Mouse (Mus musculus) adrenal gland, adult 2 months (tissue): ENCODE measurements around the gene Pak4. TPM values are rescaled to one million over a fixed set of nuclear protein-coding genes. Genes with fewer than 3 reads are reported as not detected.
"Not testable (repeated sequence)": the region's sequence is repeated elsewhere in the genome, so short reads cannot be mapped to it uniquely, and the experiment has no call there.

Experiments
- DNase-seq: peaks from one replicate; pipeline ENCODE4 v3.0.0; 2021
- long read RNA-seq: library from polyadenylated mRNA; stranded (forward); transcript quantifications from one replicate; pipeline ENCODE4 v2.0.0, GENCODE M21; 2021
- polyA plus RNA-seq: library from polyadenylated mRNA; depleted of rRNA; stranded (reverse); fragments of >200 nt; gene quantifications from 2 replicates; pipeline ENCODE4 v1.2.3, GENCODE M21; 2012; rRNA removed
- total RNA-seq, 2 experiments: library from RNA; stranded (reverse); gene quantifications; 2 replicates each; pipeline ENCODE4 v1.2.3; 2021

Gene Pak4
- total RNA-seq (10 to 100 TPM; 28.7 to 29.6 TPM), polyA plus RNA-seq (53.5 and 54.9 TPM in 2 replicates)
- long read RNA-seq, transcript Pak4-202 (10 exons, 2,899 nt), result major isoform, 18 of 36 reads
- long read RNA-seq, partial matches to known transcripts, result 15 of 36 reads
- long read RNA-seq, other reads (novel, unspliced or antisense), result 2 of 36 reads

DNA sequence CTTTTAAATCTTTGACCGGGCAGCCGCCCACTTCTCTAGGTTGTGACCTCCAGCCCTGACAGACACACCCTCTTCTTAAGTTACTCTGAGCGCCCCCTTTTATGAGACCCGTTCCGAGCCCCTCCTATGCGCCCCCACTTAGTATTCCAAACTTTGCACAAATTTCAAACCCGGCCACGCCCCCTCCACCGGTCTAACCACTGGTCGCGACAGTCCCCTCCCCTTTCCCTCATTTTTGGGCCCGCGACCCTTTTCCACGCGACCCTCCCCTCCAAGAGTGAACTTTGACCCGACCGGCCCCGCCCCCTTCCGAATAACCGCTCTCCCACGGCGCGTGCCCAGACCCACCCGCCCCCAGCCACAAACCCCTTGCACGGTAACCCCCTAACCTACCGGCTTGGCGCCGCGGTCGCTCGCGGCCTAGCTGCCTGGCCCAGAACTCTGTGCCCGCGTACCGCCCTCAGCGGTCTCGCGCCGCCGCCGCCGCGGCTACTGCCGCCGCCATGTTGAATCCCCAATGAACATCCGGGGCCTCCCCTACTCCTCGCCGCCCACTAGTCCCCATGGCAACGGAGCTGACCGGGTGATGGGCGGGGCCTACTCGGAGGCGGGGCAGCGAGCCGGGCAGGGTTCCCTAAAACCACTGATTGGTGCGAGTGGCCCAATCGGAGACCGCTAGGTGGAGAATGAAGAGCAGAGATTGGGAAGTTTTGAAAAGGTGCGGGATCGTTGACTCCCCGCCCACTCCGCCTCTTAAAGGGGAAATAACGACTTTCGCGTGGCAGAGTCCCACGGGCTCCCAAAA, at the start of gene Pak4, which contains the start of gene Samd4b:
Pak4 (minus strand) TSS at position 544 of the 805 bp plus-strand sequence.
Samd4b (minus strand) TSS at position 503 of the 805 bp plus-strand sequence.
- peak; percentile 100 for DNase-seq

DNA sequence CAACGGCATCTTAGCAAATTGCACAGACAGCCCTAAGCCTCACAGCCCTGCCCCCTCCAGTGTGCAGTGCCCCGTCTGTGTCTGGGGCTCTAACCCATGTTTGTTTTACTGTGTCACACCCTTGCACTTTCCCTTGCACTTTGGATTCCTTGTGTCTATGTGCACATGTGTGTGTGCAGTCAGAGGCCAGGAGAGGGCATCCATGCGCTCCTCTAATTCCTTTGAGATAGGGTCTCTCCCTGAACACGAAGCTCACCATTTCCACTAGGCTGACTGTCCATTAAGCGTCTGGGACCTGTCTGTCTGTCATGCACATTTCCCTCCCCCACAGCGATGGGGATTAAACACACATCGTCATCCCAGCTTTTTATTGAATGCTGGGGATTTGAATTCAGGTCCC, 49.0 kb upstream of the Pak4 start:
- no peak for DNase-seq

DNA sequence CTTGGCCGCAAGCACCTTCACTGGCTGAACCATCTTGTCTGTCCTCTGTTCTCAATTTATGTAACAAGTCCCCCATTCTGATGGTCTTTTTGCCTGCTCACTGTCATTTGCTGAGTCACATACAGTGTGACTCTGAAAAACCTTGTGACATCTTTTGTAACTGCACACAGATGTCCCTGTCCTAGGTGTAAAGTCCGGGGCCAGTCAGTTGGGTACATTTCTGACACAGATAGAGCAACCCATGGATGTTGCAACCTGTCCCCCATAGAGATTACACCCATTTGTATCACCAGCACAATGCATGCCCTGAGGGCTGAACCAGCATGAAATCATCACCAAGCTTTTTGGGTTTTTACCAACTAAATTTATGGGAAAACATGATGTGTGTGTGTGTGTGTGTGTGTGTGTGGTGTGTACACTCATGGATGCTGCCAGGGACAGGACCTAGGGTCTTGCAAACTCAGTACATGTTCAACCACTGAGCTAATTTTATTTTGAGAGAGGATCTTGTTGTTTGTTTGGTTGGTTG, 48.0 kb upstream of the Pak4 start:
- DNase-seq, result no peak

DNA sequence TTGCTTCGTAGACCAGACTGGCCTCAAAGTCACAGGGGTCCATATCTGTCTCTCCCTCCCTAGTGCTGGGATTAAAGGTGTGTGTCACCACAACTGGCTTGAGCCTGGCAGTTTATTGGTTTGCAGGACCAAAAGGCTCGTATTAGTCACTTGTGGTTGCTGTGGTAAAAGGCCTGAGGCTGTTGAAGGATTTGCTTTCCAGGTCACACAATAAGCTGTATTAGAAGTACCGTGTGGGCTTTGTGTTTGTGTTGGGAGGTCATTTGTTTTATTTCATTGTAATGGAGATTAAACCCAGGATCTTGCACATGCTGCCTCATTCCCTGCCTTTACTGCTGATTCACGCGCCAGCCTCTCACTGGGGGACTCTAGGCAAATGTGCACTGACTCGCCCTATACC, 47.4 kb upstream of the Pak4 start:
- no peak for DNase-seq

DNA sequence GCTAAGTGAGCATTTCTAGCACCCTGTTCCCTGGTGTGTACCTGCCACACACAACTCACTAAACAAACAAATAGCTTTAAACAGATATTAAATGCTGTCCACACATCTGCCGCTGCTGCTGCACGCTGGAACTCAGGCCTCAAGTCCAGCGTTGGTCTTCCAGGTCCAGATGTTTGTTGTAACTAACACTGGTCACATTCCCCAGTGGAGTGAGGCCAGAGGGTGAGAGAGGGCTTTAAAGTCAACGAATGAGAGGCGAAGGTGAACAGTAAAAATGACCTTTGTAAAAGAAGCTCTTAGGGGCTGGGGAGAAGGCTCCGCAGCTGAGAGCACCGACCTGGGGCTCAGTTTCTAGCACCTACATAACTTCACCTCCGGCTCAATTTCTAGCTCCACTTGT, 43.6 kb upstream of the Pak4 start:
- no peak for DNase-seq

DNA sequence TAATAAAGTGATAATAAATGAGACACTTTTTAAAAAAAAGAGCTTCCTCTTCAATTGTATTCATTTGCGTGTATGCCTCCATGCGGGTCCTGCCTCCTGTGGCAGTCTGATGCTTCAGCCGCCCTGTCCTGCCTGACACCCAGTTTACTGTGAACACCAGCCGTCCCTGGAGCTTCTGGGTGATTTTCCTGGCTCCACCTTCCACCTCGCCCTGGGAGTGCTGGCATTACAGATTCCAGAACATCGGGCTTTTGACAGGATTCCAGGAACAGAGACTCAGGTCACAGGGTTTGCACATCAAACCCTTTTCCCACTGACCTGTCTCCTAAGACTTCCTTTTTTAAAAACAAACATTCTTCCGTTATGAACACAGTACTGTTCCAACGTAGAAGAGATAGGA, 39.5 kb upstream of the Pak4 start:
- DNase-seq, result peak; percentile 12

DNA sequence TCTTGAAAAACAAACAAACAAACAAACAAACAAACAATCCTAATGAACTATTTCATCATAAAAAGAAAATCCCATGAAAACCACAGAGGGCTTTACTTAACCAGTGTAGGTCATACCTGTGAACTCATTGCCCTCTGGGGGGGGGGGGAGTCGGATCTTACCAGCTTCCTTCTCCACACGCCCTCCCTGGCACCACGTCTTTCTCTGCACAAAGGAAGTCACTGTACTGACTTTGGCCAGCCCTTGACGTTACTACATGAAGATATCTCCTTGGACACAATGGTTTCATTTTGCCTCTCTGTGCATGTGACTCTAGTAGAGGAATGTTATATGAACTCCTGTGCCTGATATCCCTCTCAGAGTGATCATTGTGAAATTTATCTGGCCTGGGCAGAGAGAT, 36.1 kb upstream of the Pak4 start:
- DNase-seq, result no peak

DNA sequence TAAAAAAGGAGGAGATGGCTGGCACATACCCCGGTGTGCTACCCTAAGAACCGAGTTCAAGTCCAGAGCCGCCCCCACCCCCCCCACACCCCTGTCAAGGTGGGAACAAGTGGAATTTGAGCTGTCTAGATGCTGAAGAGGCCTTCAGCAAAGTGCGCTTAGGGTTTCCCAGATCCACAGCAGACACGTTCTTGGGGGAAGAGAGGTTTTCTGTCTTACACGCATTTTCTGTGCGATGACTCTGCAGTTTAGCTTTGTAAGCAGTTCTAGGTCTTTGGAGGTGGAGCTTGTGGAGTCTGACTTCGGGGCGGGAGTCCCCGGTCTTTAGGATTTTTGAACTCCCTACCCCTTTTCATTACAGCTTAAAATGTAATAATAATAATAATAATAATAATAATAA, 33.1 kb upstream of the Pak4 start, which contains the start of gene Acp7:
Acp7 (minus strand) TSS at position 260 of the 400 bp plus-strand sequence.
- no peak for DNase-seq

DNA sequence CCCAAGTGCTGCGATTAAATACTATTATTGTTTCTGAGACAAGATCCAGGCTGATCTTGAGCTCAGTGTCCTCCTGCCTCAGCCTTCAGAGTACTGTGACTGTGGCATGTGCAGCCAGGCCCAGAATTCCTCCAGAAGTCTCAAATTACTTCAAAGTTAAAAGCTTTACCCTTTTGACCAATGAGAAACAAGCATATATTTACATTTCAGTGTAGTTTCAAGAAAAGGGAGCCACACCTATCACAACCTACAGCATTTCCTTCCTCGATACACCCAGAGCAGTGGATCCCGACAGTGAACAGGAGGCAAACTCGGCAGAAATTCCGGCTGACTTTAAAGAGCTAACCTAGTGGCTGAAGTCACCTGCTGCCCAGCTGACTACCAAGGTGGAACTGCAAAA, 26.8 kb upstream of the Pak4 start:
- no peak for DNase-seq

DNA sequence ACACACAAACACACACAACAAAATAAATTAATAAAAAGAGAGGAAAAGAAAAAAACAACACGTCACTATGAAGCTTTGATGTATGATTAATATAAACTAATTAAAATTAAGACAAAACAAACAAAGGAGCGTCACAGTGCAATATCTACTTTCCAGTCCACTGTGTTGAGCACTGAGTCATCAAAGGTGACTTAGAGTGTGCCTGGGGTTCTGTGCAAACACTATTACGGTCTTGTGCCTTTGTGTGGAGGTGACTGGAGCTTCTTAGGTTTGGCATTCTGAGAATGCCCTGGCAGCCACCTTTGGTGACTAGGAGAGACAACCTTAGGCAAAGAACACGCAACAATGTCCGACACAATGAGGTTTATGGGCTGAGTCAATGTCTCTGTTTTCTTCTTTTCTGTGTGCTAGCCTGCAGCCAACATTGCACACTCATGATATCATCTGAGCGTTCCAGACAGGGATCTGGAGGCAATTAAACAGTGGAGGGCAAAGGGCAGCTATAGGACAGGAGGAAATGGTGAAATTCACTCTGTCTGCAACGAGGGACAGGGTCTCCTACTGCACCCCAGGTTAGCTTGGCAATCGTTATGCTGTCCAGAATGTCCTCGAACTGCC, 21.2 kb upstream of the Pak4 start:
- DNase-seq, result no peak

DNA sequence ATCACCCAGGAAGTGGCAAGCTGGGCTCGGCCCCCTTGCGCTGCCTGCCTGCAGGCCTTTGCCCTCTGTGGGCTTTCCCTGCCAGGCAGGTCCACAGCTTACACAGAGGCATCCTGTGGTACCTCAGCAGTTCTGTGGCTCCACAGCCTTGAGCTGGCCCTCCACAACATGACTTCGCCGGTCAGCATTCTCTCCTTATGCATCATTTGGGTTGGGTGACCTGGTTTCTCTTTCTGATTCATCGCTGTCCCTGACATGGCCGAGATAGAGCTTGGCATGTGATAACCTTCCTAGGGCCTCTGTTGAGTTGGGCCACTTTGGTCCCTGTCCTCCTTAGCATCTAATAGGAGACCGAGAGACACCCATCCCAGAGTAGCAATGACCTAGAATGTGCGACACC, 8.0 kb upstream of the Pak4 start:
- peak; percentile 82 for DNase-seq

DNA sequence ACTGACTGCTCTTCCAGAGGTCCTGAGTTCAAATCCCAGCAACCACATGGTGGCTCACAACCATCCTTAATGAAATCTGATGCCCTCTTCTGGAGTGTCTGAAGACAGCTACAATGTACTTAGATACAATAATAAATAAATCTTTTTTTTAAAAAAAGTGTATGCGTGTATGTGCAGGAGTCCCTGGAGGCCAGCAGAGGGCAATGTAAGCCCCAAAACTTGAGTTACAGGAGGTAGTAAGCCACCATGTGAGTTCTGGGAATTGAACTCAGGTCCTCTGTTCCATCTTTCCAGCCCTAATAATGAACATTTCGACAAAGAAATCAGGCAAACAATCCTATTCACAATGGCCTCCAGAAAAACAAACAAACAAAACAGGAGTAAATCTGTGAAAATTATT, 5.8 kb upstream of the Pak4 start:
- DNase-seq, result not testable (repeated sequence)

DNA sequence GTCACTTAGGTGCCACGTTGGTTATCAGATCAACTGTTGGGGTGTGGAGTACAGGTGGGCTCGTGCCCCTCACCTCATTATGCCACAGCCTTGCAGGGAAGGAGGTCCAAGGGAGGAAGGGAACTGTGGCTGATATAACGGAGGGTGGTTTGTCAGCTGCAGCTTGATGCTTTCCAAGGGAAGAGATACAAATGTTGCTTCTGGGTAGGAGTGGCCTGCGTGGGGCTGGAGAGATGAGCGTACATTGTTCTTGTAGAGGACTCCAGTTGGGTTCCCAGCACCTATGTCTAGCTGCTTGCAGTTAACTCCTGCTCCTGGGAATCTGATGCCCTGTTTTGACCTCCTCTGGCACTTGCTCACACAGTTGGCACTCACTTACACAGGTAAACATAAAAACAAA, 5.2 kb upstream of the Pak4 start:
- no peak for DNase-seq

DNA sequence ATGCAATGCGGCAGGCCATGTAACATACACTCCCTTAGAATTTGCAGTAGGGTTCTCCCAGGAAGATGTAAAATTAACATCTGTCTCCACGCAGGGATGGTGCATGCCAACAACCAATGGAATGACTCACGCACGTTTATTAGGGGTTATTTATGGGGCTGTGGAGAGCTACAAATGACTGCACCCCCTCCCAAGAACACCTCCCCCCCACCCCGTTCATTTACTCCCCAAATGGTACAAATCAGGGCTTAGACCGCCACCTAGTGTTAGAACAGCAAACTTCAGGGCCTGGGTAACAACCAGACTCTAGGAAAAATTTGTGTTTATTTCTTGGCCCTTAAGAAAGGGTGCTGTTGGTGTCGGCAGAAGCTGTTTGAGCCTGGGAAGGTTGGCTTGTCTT, 3.7 kb upstream of the Pak4 start:
- DNase-seq, result peak; percentile 45

DNA sequence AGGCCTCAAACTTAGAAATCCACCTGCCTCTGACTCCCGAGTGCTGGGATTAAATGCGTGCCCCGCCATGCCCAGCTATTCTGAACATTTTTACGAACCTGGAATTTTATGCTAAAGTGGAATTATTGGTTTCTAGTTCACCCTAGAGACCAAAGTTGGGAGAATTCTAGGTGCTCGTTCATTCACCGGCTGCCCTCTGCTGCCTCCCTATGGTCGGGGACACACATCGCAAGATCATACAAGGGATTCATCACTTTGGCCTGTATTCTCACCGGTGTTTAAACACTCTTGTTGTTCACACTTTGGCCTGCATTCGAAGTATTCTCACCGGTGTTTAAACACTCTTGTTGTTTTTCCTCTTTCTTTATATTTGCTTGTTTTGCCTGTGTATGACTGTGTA, 3.0 kb upstream of the Pak4 start:
- DNase-seq, result peak; percentile 76

DNA sequence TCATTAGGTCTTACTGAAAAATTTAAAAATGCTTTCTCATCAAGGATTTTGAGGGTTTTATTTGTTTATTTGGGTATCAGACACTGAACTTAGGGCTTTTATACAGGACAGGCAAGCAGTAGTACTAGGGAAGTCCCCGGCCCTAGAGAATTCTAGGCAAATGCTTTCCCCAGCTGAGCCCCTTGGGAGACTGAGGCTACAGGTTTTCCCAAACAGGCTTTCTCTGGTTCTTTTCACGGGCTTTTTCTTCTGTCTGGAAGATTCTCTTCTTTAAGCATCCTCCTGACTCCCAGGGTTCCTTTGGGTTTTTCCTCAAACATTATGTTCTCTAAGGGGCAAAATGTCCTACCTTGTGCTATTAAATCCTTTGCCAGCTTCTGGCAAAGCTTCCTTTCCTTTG, 966 bp upstream of the Pak4 start:
- DNase-seq, result no peak

DNA sequence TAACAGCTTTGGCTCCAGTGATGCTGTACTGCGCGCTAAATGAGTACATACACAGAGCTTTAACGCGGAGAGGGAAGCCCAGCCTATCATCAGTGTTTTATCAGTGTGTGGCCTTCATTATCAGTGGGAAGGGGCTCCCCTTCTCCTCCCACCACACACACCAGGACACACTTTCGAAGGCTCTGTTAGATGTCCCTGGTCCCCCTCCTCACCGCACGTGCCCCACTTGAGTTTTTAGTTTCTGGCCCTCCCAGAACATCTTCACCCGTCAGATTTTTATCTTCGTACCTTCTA, 761 bp downstream of the Pak4 start:
- no peak for DNase-seq

DNA sequence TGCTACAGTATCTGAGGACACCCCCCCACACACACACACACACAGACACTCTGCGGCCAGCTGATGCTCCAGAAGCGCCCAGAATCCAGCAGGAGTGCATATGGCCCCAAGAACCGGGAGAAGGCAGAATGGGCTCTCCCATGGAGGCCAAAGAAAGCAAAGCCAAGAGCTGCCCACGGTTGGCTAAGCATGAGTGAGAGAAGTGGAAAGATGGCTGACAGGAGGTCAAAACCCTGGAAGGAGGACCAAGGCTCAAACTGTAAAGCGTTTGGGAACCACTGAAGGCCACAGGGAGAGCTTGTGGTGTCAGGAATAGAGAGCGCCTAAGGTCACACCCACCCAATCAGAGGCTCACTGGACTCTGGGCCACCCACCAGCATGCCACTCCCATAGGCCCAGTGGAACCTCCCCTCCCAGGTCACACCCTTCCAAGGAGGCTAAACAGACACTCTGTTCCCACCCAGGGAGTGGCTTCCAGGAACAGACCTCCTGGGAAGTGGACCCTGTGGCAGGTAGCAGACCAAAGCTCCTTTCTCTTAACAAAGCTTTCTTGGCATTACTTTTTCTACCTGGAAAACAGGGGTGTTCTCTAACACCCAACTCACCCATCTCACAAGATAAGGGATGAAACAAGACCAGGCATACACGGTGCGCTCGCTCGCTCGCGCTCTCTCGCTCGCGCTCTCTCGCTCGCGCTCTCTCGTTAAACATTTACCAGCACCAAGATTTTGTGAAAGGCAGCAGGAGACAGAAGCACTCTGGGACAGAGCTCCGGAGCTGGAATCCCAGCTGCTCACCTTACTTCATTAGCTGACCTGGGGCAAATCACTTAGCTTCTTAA, 1.3 kb downstream of the Pak4 start:
- peak; percentile 80 for DNase-seq

DNA sequence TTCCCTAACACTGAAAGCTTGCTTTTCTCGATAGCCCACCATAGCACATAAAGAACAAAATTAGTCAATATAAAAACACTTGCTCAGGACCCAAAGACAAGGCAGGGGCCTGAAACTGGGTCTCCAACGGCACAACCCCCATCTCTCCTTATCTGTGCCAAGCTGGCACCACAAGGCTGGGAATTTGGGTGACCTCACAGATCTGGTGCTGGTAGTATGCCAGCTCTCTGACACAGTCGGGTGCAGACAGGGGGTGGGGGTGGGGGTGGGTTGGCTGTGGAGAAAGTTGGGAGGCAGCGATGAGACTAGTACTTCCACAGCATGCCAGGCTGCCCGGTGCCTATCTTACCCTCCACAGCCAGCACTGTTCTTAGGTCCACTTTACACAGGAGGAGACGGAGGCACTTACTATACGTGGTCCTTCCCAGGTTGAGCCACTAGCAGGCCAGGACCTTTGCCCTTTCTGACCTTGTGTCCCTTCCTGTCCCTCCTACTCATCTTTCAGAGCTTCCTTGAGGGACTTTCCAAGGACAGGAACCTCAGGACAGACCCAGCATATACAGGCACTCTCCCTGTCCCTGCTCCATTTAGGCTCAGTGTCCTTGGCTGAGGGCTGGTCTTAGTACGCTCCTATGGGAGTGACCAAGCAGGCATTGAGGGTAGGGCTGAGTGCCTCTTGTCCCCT, 2.1 kb downstream of the Pak4 start:
- DNase-seq, result peak; percentile 84

DNA sequence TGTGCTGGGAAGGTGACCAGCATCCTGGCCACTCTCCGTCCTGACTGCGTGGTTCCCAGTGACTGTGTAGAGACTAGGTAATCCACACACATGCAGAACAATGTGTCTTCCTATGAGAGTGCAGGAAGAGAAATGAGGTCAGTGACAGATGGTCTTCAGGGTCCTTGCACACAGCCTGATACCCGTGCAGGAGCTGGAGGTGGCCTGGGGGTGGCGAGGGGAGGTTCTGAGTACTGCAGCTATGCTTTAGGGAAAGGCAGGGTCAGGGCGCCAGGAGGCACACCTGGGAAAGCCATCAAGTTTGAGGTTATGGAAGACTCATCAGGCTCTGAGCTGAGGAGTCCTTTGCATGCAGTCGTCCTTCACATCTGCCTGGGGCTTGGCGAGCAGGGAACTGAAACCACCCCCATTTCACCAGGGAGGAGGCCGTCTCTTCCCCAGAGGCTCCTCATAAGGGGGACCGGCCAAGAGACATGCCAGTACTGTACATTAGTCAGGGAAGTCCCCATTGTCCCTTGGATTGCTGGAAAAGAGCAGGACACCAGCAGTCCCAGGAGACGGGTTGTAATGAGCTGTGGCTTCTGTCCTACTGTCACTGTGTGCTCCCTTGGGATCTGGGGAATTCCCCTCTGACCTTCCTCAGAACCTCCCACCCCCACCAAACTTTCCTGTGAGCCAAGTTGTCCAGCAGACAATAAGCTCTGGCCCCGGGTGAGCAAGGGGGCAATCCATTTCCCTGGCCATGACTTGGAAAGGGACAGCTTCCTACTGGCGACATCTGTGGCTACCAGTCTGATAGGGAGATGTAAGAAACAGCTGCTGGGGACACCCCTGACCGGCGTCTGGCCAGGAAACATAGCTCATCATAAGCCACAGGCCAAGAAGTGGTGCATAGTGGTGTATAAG, 4.5 kb downstream of the Pak4 start:
- peak; percentile 65 for DNase-seq

DNA sequence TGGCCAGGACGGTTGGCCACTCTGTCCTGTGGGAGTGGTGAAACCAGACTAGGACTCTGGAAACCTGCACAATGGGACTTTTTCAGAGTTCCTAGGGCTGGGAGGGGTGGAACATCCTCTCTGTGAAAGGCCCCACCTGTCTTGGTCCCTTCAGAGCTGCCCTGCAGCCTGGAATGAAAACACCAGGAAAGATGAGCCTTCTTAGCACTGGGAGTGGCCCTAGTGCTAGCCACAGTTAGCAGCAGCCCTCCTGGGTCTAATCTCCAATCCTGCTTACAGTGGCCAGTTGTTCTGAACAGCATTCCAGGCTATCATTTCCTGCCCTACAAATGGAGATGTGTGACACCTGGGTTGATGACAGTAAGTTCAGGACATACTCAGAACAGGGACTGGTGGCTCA, 6.1 kb downstream of the Pak4 start:
- no peak for DNase-seq
